Mouse (Mus musculus): Measurements from ENCODE around the gene Marco. TPM values are rescaled to one million over a fixed set of nuclear protein-coding genes. Genes with fewer than 3 reads are reported as not detected.

Marco gene
- total RNA-seq, 4 experiments from 2014 or later, result not detected

DNA sequence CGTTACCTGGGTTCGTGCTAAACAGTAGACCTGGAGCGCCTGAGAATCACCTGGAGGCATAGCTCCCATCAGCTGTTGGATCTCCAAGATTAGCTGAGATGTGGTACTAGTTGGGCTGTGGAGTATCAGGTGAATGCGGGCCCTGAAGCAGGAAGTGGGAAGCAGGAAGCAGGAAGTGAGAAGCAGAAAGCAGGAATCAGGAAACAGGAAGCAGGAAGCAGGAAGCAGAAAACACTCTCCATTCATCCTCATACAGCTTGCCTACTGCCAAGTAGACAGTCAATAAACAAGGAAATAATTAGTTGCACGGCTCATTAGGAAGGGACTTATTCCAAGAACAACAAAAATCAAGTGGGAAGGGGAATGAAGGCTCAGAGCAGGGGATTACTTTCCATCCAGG, 69.2 kb downstream of the Marco start:
- no peak for DNase-seq

DNA sequence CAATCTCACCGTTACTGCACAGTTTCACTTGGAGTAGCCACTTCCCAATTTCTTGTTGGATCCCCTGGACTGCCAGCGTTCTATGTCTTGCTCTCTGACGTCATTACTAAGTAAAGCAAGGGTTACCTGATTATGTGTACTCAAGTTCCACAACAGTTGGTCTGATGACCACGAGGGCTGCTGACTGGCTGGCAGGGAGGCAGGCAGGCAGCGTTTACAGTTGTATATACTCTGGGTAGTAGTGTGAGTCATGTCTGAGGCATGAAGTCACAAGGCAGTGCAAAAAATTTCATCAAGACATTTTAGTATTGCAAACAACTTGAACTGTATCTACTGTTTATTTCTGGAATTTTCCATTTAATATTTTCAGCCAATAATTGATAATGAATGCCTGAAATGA, 74.7 kb downstream of the Marco start:
- no peak for DNase-seq

DNA sequence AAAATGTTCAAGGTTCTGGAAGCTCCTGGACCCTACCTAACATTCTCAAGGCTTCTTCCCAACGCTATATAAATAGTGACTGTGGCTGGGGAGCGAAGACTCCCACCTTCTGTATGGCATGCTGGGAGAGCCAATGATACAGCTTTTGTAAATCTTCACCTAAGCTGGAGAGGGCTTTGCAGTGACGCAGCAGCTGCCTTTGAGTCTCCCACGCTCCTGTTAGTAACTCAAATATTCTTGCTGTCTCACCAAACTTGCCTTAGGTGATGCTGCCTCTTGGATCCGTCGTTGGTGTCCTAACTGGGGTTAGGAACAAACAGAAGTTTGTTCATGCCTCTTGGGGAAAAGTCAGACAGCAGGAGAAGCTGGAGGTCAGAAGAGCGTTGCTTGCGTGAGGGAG, 79.2 kb downstream of the Marco start:
- DNase-seq, result no peak

Other genes with a start within 250 kb of the Marco start
- 10 to 100 TPM; 31.0 to 47.2 (median 38.3) TPM for gene Steap3, start 232.3 kb downstream of the Marco start, total RNA-seq (2022)
- gene C1ql2, start 164.4 kb downstream of the Marco start, total RNA-seq (2022), result not detected
- gene En1, start 97.4 kb upstream of the Marco start, total RNA-seq (2022), result not detected

Data from adrenal gland, adult 8-10 months (tissue).